Comparison of ENCODE assay signal across 8 mouse cellular contexts in genomic region chr15:34021857-34022256, GRCm38 (mm10).
DNase-seq lines count a peak whose midpoint lies in the region; ATAC-seq lines count a peak whose summit lies in the region.

No protein-coding gene starts in this region.

- intact Hi-C loops in left cerebral cortex, postnatal 36 days (cut with DNase I) = no loop called here

- H3K4me2 ChIP-seq in heart, embryonic 11.5 days = no peak overlapping the region

- 30% methylated on average over 11 of the region's 11 CpGs for WGBS in heart, embryonic 11.5 days (ENCODE audit: insufficient replicate concordance)

- H3K4me3 ChIP-seq in heart, embryonic 11.5 days (ENCODE audit: low read depth, low read length) = no peak overlapping the region

- H3K36me3 ChIP-seq in heart, embryonic 11.5 days (ENCODE audit: control insufficient read depth, insufficient read depth, low read length) = no peaks in the 10 kb centered on the region

- H3K9me3 ChIP-seq in heart, embryonic 11.5 days (replicated peaks; ENCODE audit: control insufficient read depth, low read length) = no peaks in the 10 kb centered on the region

- H3K27ac ChIP-seq in heart, embryonic 11.5 days (ENCODE audit: low read depth, low read length) = no peak overlapping the region

- no peak overlapping the region for H3K9ac ChIP-seq in heart, embryonic 11.5 days (ENCODE audit: low read depth, low read length)

- no peaks in the 10 kb centered on the region for H3K4me1 ChIP-seq in heart, embryonic 11.5 days (ENCODE audit: control insufficient read depth, insufficient read depth, low read length)

- DNase-seq in heart, adult 18-20 months = peak; percentile 63 to 90
- peak; percentile 60 for DNase-seq in cerebellum, adult 8-10 months
- peak; percentile 24 to 69 for DNase-seq in frontal cortex, postnatal 10 days (ENCODE audit: low spot score in 2 of 2)
- peak; percentile 64 to 74 for DNase-seq in left cerebral cortex, postnatal 36 days (ENCODE audit: low spot score in 2 of 2)
- peak; percentile 11 to 54 for DNase-seq in natural killer cell, adult 2 months (ENCODE audit: low spot score in 2 of 2)
- peak; percentile 20 to 72 for DNase-seq in spleen, postnatal 4 days (ENCODE audit: low spot score in 2 of 2)

- no peak for ATAC-seq in heart, embryonic 11.5 days (replicated peaks; ENCODE audit: insufficient number of reproducible peaks, low FRiP score, low TSS enrichment)
- ATAC-seq in inflammation-experienced regulatory T-cells, adult 6 months = peak; percentile 32

- H3K27me3 ChIP-seq in heart, embryonic 11.5 days (ENCODE audit: control insufficient read depth, insufficient read depth, low read length) = no peaks in the 10 kb centered on the region
